Mouse (Mus musculus): ENCODE measurements around the gene Znfx1.

Gene Znfx1

GRCm38 (mm10) chr2:167062965-167063880 lies at the start of gene Znfx1:
Gene Znfx1 (minus strand): TSS chr2:167063015.
- in situ Hi-C loops (cut with MboI, MseI) = loop anchor here in 1 of 2 experiments (10.0 kb wide), 2 partner anchors 432 to 882 kb away; partner anchors contain the start of genes Rnf114 and Spata2

- in situ Hi-C loops (cut with MboI, MseI) = loop anchor here (5.0 to 10.0 kb wide), 3 partner anchors 40 to 293 kb away; no protein-coding TSS in a partner anchor
Observed at GRCm38 (mm10) chr2:167112259-167112658, 49.4 kb upstream of the Znfx1 start.

- in situ Hi-C loops (cut with MboI, MseI) = no loop called here
Observed at GRCm38 (mm10) chr2:167109506-167109905, 46.7 kb upstream of the Znfx1 start.

- in situ Hi-C loops (cut with MboI, MseI) = no loop called here
Observed at GRCm38 (mm10) chr2:167103546-167103945, 40.7 kb upstream of the Znfx1 start.

- in situ Hi-C loops (cut with MboI, MseI) = no loop called here
Observed at GRCm38 (mm10) chr2:167101743-167102441, 39.1 kb upstream of the Znfx1 start.

GRCm38 (mm10) chr2:167094688-167095087 lies 31.9 kb upstream of the Znfx1 start:
- in situ Hi-C loops (cut with MboI, MseI) = loop anchor here in 1 of 2 experiments (10.0 kb wide), 2 partner anchors 630 to 1680 kb away; no protein-coding TSS in a partner anchor

- in situ Hi-C loops (cut with MboI, MseI) = loop anchor here in 1 of 2 experiments (10.0 kb wide), 2 partner anchors 631 to 1679 kb away; no protein-coding TSS in a partner anchor
Observed at GRCm38 (mm10) chr2:167093171-167093900, 30.5 kb upstream of the Znfx1 start.

- in situ Hi-C loops (cut with MboI, MseI) = loop anchor here in 1 of 2 experiments (10.0 kb wide), 2 partner anchors 635 to 1675 kb away; no protein-coding TSS in a partner anchor
Observed at GRCm38 (mm10) chr2:167090271-167090670, 27.5 kb upstream of the Znfx1 start.

GRCm38 (mm10) chr2:167086836-167087235 lies 24.0 kb upstream of the Znfx1 start:
- in situ Hi-C loops (cut with MboI, MseI) = no loop called here

GRCm38 (mm10) chr2:167086092-167086491 lies 23.3 kb upstream of the Znfx1 start:
- in situ Hi-C loops (cut with MboI, MseI) = no loop called here

GRCm38 (mm10) chr2:167081639-167082038 lies 18.8 kb upstream of the Znfx1 start:
- in situ Hi-C loops (cut with MboI, MseI) = no loop called here

GRCm38 (mm10) chr2:167081135-167081534 lies 18.3 kb upstream of the Znfx1 start:
- in situ Hi-C loops (cut with MboI, MseI) = no loop called here

- in situ Hi-C loops (cut with MboI, MseI) = no loop called here
Observed at GRCm38 (mm10) chr2:167080387-167080786, 17.6 kb upstream of the Znfx1 start.

GRCm38 (mm10) chr2:167079535-167080257 lies 16.9 kb upstream of the Znfx1 start:
- in situ Hi-C loops (cut with MboI, MseI) = no loop called here

- in situ Hi-C loops (cut with MboI, MseI) = no loop called here
Observed at GRCm38 (mm10) chr2:167078931-167079495, 16.2 kb upstream of the Znfx1 start.

- in situ Hi-C loops (cut with MboI, MseI) = no loop called here
Observed at GRCm38 (mm10) chr2:167078486-167078885, 15.7 kb upstream of the Znfx1 start.

- in situ Hi-C loops (cut with MboI, MseI) = no loop called here
Observed at GRCm38 (mm10) chr2:167077199-167077962, 14.6 kb upstream of the Znfx1 start.

- in situ Hi-C loops (cut with MboI, MseI) = no loop called here
Observed at GRCm38 (mm10) chr2:167076759-167077158, 13.9 kb upstream of the Znfx1 start.

- in situ Hi-C loops (cut with MboI, MseI) = no loop called here
Observed at GRCm38 (mm10) chr2:167076352-167076751, 13.5 kb upstream of the Znfx1 start.

Measured in T-helper 17 cell (primary cell).